Mouse (Mus musculus): ENCODE data around the gene Cxcl17. TPM values are rescaled to one million over a fixed set of nuclear protein-coding genes. Genes with fewer than 3 reads are reported as not detected.
"Not testable (repeated sequence)": the region's sequence is repeated elsewhere in the genome, so short reads cannot be mapped to it uniquely, and the experiment has no call there.

Cxcl17 gene
- polyA plus RNA-seq, 1 experiment = not detected

- H3K27ac ChIP-seq (ENCODE audit: insufficient read depth, low read length) = no peak overlapping the region
- H3K4me3 ChIP-seq (ENCODE audit: insufficient read depth, low read length) = no peak overlapping the region
- TF ChIP-seq CTCF (IDR thresholded peaks at IDR 0.05; ENCODE audit: borderline replicate concordance, insufficient read depth, low read length) (no peak), POLR2A (IDR thresholded peaks at IDR 0.05; ENCODE audit: low read depth, low read length) (no peak)
Observed at GRCm38 (mm10) chr7:25401986-25402385, 10.7 kb downstream of the Cxcl17 start.

DNA sequence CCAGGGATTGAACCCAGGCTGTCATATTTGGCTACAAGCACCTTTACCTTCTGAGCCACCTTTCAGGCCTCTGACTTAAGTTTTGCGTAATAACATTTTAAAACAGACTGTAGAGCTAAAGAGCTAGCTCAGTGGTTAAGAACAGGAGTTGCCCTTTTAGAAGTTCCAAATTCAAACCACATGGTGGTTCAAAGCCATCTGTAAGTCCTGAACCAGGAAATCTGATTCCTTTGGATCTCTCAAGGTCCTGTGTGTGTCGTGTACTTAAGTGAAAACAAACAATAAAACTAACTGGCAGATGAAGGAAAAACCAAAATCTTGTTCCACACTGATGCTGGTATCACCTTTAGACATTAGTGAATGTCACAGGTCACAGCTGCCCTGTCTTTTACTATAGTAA, 11.1 kb downstream of the Cxcl17 start:
- Histone ChIP-seq H3K27ac (ENCODE audit: insufficient read depth, low read length) (no peak overlapping the region), H3K4me3 (ENCODE audit: insufficient read depth, low read length) (no peak overlapping the region), H3K4me1 (ENCODE audit: control insufficient read depth, insufficient read depth, low read length) (no peaks in the 10 kb centered on the region)
- no peak for TF ChIP-seq POLR2A (IDR thresholded peaks at IDR 0.05; ENCODE audit: low read depth, low read length)
- TF ChIP-seq CTCF (IDR thresholded peaks at IDR 0.05; ENCODE audit: borderline replicate concordance, insufficient read depth, low read length) = no peak

More at GRCm38 (mm10) chr7:25401986-25402385, 10.7 kb downstream of the Cxcl17 start:
- H3K4me1 ChIP-seq (ENCODE audit: control insufficient read depth, insufficient read depth, low read length) = no peaks in the 10 kb centered on the region

DNA sequence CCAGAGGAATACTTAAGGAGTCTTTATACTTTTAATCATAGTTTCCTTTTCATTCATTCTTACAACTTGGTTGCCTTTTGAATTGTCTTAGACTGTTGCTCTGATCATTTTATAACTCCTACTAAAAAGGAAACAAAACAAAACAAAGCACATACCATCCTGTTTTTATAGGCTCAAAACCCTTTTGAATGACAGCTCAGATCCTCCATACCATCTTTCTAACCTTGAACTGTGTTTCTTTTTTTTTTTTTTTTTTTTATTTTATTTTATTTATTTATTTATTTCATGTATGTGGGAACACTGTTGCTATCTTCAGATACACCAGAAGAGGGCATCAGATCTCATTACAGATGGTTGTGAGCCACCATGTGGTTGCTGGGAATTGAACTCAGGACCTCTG, 13.7 kb downstream of the Cxcl17 start:
- not testable (repeated sequence) for H3K4me3 ChIP-seq (ENCODE audit: insufficient read depth, low read length); H3K4me1 ChIP-seq (ENCODE audit: control insufficient read depth, insufficient read depth, low read length); H3K27ac ChIP-seq (ENCODE audit: insufficient read depth, low read length)

- Histone ChIP-seq H3K27ac (ENCODE audit: insufficient read depth, low read length) (no peak within 1 kb of the TSS), H3K4me1 (ENCODE audit: control insufficient read depth, insufficient read depth, low read length) (no peaks in the 10 kb centered on the region), H3K4me3 (ENCODE audit: insufficient read depth, low read length) (no peak within 1 kb of the TSS)
- TF ChIP-seq CTCF (IDR thresholded peaks at IDR 0.05; ENCODE audit: borderline replicate concordance, insufficient read depth, low read length) (no peak), POLR2A (IDR thresholded peaks at IDR 0.05; ENCODE audit: low read depth, low read length) (no peak)
Observed at GRCm38 (mm10) chr7:25398610-25399009, 14.1 kb downstream of the Cxcl17 start, which contains the start of gene Lipe. Gene Lipe, minus strand, starts transcription at chr7:25398710.

DNA sequence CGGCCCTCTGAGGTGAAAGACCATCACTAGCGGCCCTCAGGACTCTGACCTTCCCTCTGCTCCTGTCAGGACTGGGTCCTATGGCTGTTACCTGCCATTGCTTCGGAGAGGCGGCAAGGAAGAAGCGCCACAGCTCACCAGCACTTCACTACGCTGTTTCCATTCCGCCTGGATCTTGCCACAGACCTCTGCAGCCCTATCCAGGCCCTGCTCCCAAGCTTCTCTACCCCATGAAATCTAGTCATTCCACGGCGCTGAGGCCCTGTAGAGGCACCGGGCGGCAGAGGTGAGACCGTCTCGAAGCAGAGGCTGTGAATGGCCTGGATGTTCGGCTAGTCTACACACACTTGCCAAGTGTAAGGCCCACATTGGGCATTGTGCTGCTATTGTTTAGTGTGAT, 16.1 kb downstream of the Cxcl17 start:
- TF ChIP-seq POLR2A (IDR thresholded peaks at IDR 0.05; ENCODE audit: low read depth, low read length) (no peak), CTCF (IDR thresholded peaks at IDR 0.05; ENCODE audit: borderline replicate concordance, insufficient read depth, low read length) (no peak)
- no peaks in the 10 kb centered on the region for H3K4me1 ChIP-seq (ENCODE audit: control insufficient read depth, insufficient read depth, low read length)
- H3K4me3 ChIP-seq (ENCODE audit: insufficient read depth, low read length) = no peak overlapping the region
- H3K27ac ChIP-seq (ENCODE audit: insufficient read depth, low read length) = no peak overlapping the region

DNA sequence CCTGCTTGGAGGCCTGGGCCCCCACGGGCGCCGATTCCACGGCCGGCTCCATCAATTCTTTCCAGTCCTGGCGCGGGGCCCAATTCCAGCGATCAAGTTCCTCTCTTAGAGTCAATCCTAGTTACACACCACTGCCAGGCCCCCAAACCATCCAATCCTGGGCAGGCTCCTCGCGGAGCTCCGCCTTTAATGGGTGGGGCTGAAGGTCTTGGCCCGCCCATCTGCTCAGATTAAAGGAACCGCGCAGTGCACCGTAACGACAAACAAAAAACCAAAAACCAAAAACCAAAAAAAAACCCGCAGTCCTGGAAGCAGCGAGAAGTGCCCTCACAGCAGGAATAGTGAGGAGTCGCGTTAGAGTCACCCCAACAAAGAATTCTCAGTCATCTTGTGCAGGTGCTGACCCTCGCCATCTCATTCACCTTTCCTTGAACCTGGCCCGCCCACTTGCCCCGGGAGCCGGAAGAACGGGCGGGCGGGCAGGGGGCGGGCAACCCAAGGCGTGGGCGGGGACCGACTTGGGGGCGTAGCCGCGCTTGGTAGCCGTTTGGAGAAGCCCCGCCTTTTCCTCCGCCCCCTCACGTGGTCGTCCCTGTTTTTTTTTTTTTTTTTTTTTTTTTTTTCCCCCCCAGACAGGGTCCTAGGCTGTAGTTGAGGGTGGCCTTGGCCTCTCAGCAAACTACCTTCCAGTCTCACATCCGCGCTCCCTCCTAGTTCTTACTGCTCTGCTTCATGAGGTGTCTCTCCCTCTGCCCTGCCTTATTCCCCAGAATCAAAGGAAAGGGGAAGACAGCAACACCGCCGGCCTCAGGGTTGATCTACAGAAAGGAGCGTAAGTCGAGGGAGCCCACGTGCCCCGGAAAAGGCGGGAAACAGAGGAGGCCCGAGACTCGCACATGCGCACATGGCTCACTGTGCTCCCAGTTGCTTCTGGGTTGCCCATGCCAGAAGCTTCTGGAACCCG, 16.8 kb downstream of the Cxcl17 start:
- Histone ChIP-seq H3K4me1 (ENCODE audit: control insufficient read depth, insufficient read depth, low read length) (no peaks in the 10 kb centered on the region), H3K4me3 (ENCODE audit: insufficient read depth, low read length) (peak overlapping the region; percentile 81), H3K27ac (ENCODE audit: insufficient read depth, low read length) (no peak overlapping the region)
- TF ChIP-seq POLR2A (IDR thresholded peaks at IDR 0.05; ENCODE audit: low read depth, low read length) (peak; percentile 39; the same call in 1 of the 2 replicates), CTCF (IDR thresholded peaks at IDR 0.05; ENCODE audit: borderline replicate concordance, insufficient read depth, low read length) (no peak)

DNA sequence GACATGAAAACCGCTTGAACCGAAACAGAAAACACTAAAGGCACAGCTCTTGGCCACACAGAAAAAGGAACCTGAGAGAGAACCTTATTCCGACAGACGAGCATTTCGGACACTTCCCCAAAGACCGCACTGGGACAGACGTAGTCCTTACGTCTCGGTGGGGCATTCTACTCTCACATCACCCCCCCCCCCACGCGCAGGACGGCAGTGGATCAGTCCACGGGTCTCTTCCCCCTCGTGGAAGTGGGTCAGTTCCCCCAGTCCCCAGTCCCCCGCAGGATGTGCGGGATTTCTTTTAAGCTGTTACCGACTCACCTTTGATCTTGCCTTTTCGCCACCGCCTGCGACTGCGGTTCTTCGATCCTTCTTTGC, 17.5 kb downstream of the Cxcl17 start:
- TF ChIP-seq POLR2A (IDR thresholded peaks at IDR 0.05; ENCODE audit: low read depth, low read length) = no peak
- no peak for TF ChIP-seq CTCF (IDR thresholded peaks at IDR 0.05; ENCODE audit: borderline replicate concordance, insufficient read depth, low read length)
- Histone ChIP-seq H3K4me1 (ENCODE audit: control insufficient read depth, insufficient read depth, low read length) (no peaks in the 10 kb centered on the region), H3K4me3 (ENCODE audit: insufficient read depth, low read length) (peak overlapping the region; percentile 79), H3K27ac (ENCODE audit: insufficient read depth, low read length) (no peak overlapping the region)

GRCm38 (mm10) chr7:25394754-25395153, 17.9 kb downstream of the Cxcl17 start:
- Histone ChIP-seq H3K4me1 (ENCODE audit: control insufficient read depth, insufficient read depth, low read length) (no peaks in the 10 kb centered on the region), H3K4me3 (ENCODE audit: insufficient read depth, low read length) (peak overlapping the region; percentile 79), H3K27ac (ENCODE audit: insufficient read depth, low read length) (no peak overlapping the region)
- TF ChIP-seq CTCF (IDR thresholded peaks at IDR 0.05; ENCODE audit: borderline replicate concordance, insufficient read depth, low read length) = no peak
- no peak for TF ChIP-seq POLR2A (IDR thresholded peaks at IDR 0.05; ENCODE audit: low read depth, low read length)

- Histone ChIP-seq H3K4me3 (ENCODE audit: insufficient read depth, low read length) (no peak overlapping the region), H3K27ac (ENCODE audit: insufficient read depth, low read length) (no peak overlapping the region), H3K4me1 (ENCODE audit: control insufficient read depth, insufficient read depth, low read length) (no peaks in the 10 kb centered on the region)
- TF ChIP-seq POLR2A (IDR thresholded peaks at IDR 0.05; ENCODE audit: low read depth, low read length) (no peak), CTCF (IDR thresholded peaks at IDR 0.05; ENCODE audit: borderline replicate concordance, insufficient read depth, low read length) (no peak)
Observed at GRCm38 (mm10) chr7:25393451-25394210, 19.1 kb downstream of the Cxcl17 start.

DNA sequence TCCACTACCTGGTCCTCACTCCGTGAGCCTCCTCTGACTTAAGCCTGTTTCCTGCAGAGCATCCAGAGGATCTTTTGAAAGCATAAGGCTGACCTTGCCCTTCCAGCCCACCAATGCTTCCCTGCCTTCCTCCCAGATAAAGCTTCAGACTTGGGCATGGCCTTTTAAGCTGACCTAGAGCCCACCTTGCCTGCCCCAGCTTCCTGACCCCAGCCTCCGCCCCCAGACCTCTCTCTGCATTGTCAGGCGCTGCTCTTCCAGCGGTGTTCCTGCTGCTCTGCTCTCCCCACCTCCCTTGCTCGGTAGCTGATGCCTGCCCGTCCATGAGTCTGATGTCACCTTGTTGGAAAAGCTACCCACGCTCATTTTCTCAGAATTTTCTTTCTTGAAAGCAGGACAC, 19.8 kb downstream of the Cxcl17 start:
- no peak overlapping the region for H3K27ac ChIP-seq (ENCODE audit: insufficient read depth, low read length)
- no peak overlapping the region for H3K4me3 ChIP-seq (ENCODE audit: insufficient read depth, low read length)
- no peak for TF ChIP-seq CTCF (IDR thresholded peaks at IDR 0.05; ENCODE audit: borderline replicate concordance, insufficient read depth, low read length)
- TF ChIP-seq POLR2A (IDR thresholded peaks at IDR 0.05; ENCODE audit: low read depth, low read length) = no peak
- no peaks in the 10 kb centered on the region for H3K4me1 ChIP-seq (ENCODE audit: control insufficient read depth, insufficient read depth, low read length)

Measured in embryonic fibroblast, embryonic 13.5 days (primary cell).